Mouse (Mus musculus): ENCODE measurements around the gene Myo1e. TPM values are rescaled to one million over a fixed set of nuclear protein-coding genes. Genes with fewer than 3 reads are reported as not detected.

Myo1e gene
- polyA plus RNA-seq, 1 experiment from 2014 or later = 15.2 TPM

GRCm38 (mm10) chr9:70242112-70242862 is 35.1 kb downstream of the Myo1e start:
- 68% methylated on average over 4 of the region's 4 CpGs for WGBS
- Histone ChIP-seq H3K27ac (ENCODE audit: poor library complexity, severe bottlenecking) (0 out of 2 replicates have a peak overlapping the region, but pooled peaks have one; percentile 12), H3K4me1 (replicated peaks) (peaks cover 28% of the 10 kb centered on the region), H3K27me3 (replicated peaks) (no peaks in the 10 kb centered on the region), H3K36me3 (no peaks in the 10 kb centered on the region), H3K4me2 (no peak overlapping the region), H3K4me3 (no peak overlapping the region), H3K9me3 (replicated peaks) (peaks cover 3% of the 10 kb centered on the region; the same call in 1 of the 2 replicates), H3K9ac (no peak overlapping the region)
- no peak; the same call in 1 of the 2 replicates for ATAC-seq (ENCODE audit: insufficient number of reproducible peaks, low FRiP score)

- Histone ChIP-seq H3K4me3 (no peak overlapping the region), H3K9me3 (replicated peaks) (peaks cover 3% of the 10 kb centered on the region; the same call in 1 of the 2 replicates), H3K4me2 (no peak overlapping the region), H3K27ac (ENCODE audit: poor library complexity, severe bottlenecking) (no peak overlapping the region), H3K9ac (no peak overlapping the region), H3K4me1 (replicated peaks) (peaks cover 24% of the 10 kb centered on the region), H3K36me3 (no peaks in the 10 kb centered on the region), H3K27me3 (replicated peaks) (no peaks in the 10 kb centered on the region)
- WGBS = 78% methylated on average over 8 of the region's 8 CpGs
- ATAC-seq (ENCODE audit: insufficient number of reproducible peaks, low FRiP score) = no peak
Measured at GRCm38 (mm10) chr9:70243241-70243640, 36.1 kb downstream of the Myo1e start.

- Histone ChIP-seq H3K9me3 (replicated peaks) (peaks cover 3% of the 10 kb centered on the region; the same call in 1 of the 2 replicates), H3K9ac (no peak overlapping the region), H3K36me3 (no peaks in the 10 kb centered on the region), H3K27ac (ENCODE audit: poor library complexity, severe bottlenecking) (no peak overlapping the region), H3K4me3 (no peak overlapping the region), H3K4me1 (replicated peaks) (peaks cover 24% of the 10 kb centered on the region), H3K4me2 (no peak overlapping the region), H3K27me3 (replicated peaks) (no peaks in the 10 kb centered on the region)
- ATAC-seq (ENCODE audit: insufficient number of reproducible peaks, low FRiP score) = no peak
- 63% methylated on average over 2 of the region's 2 CpGs for WGBS
Measured at GRCm38 (mm10) chr9:70243708-70244107, 36.6 kb downstream of the Myo1e start.

GRCm38 (mm10) chr9:70244115-70244514 is 37.0 kb downstream of the Myo1e start:
- no peak overlapping the region for H3K4me3 ChIP-seq
- no peak overlapping the region for H3K4me2 ChIP-seq
- 74% methylated on average over 7 of the region's 7 CpGs for WGBS
- H3K27me3 ChIP-seq (replicated peaks) = no peaks in the 10 kb centered on the region
- H3K36me3 ChIP-seq = no peaks in the 10 kb centered on the region
- no peak overlapping the region for H3K9ac ChIP-seq
- H3K27ac ChIP-seq (ENCODE audit: poor library complexity, severe bottlenecking) = no peak overlapping the region
- ATAC-seq (ENCODE audit: insufficient number of reproducible peaks, low FRiP score) = no peak
- H3K9me3 ChIP-seq (replicated peaks) = peaks cover 3% of the 10 kb centered on the region; the same call in 1 of the 2 replicates
- peaks cover 24% of the 10 kb centered on the region for H3K4me1 ChIP-seq (replicated peaks)

- no peaks in the 10 kb centered on the region for H3K36me3 ChIP-seq
- H3K27me3 ChIP-seq (replicated peaks) = no peaks in the 10 kb centered on the region
- 87% methylated on average over 9 of the region's 9 CpGs for WGBS
- ATAC-seq (ENCODE audit: insufficient number of reproducible peaks, low FRiP score) = no peak
- peaks cover 24% of the 10 kb centered on the region for H3K4me1 ChIP-seq (replicated peaks)
- H3K9me3 ChIP-seq (replicated peaks) = peaks cover 3% of the 10 kb centered on the region; the same call in 1 of the 2 replicates
- no peak overlapping the region for H3K4me3 ChIP-seq
- H3K4me2 ChIP-seq = no peak overlapping the region
- no peak overlapping the region for H3K9ac ChIP-seq
- H3K27ac ChIP-seq (ENCODE audit: poor library complexity, severe bottlenecking) = no peak overlapping the region
Measured at GRCm38 (mm10) chr9:70245040-70245439, 37.9 kb downstream of the Myo1e start.

GRCm38 (mm10) chr9:70246427-70246826 is 39.3 kb downstream of the Myo1e start:
- Histone ChIP-seq H3K36me3 (no peaks in the 10 kb centered on the region), H3K27me3 (replicated peaks) (no peaks in the 10 kb centered on the region), H3K4me1 (replicated peaks) (peaks cover 20% of the 10 kb centered on the region), H3K4me2 (no peak overlapping the region), H3K9ac (no peak overlapping the region), H3K27ac (ENCODE audit: poor library complexity, severe bottlenecking) (no peak overlapping the region), H3K4me3 (no peak overlapping the region), H3K9me3 (replicated peaks) (peaks cover 3% of the 10 kb centered on the region; the same call in 1 of the 2 replicates)
- WGBS = 67% methylated on average over 10 of the region's 10 CpGs
- ATAC-seq (ENCODE audit: insufficient number of reproducible peaks, low FRiP score) = no peak

GRCm38 (mm10) chr9:70248046-70248445 is 40.9 kb downstream of the Myo1e start:
- no peaks in the 10 kb centered on the region for H3K36me3 ChIP-seq
- WGBS = 90% methylated on average over 6 of the region's 6 CpGs
- ATAC-seq (ENCODE audit: insufficient number of reproducible peaks, low FRiP score) = no peak
- no peak overlapping the region for H3K27ac ChIP-seq (ENCODE audit: poor library complexity, severe bottlenecking)
- no peaks in the 10 kb centered on the region for H3K27me3 ChIP-seq (replicated peaks)
- H3K9me3 ChIP-seq (replicated peaks) = peaks cover 3% of the 10 kb centered on the region; the same call in 1 of the 2 replicates
- no peak overlapping the region for H3K4me3 ChIP-seq
- no peak overlapping the region for H3K4me2 ChIP-seq
- H3K9ac ChIP-seq = no peak overlapping the region
- H3K4me1 ChIP-seq (replicated peaks) = peaks cover 9% of the 10 kb centered on the region; the same call in 1 of the 2 replicates

GRCm38 (mm10) chr9:70248826-70249225 is 41.7 kb downstream of the Myo1e start:
- Histone ChIP-seq H3K36me3 (no peaks in the 10 kb centered on the region), H3K9ac (no peak overlapping the region), H3K9me3 (replicated peaks) (peaks cover 3% of the 10 kb centered on the region; the same call in 1 of the 2 replicates), H3K27me3 (replicated peaks) (no peaks in the 10 kb centered on the region), H3K4me1 (replicated peaks) (peaks cover 13% of the 10 kb centered on the region; the same call in 1 of the 2 replicates), H3K27ac (ENCODE audit: poor library complexity, severe bottlenecking) (no peak overlapping the region), H3K4me2 (no peak overlapping the region), H3K4me3 (no peak overlapping the region)
- WGBS = 69% methylated on average over 4 of the region's 4 CpGs
- no peak for ATAC-seq (ENCODE audit: insufficient number of reproducible peaks, low FRiP score)

- H3K9ac ChIP-seq = no peak overlapping the region
- peaks cover 3% of the 10 kb centered on the region; the same call in 1 of the 2 replicates for H3K9me3 ChIP-seq (replicated peaks)
- no peak overlapping the region for H3K4me2 ChIP-seq
- no peaks in the 10 kb centered on the region for H3K36me3 ChIP-seq
- H3K27ac ChIP-seq (ENCODE audit: poor library complexity, severe bottlenecking) = no peak overlapping the region
- peaks cover 7% of the 10 kb centered on the region; the same call in 1 of the 2 replicates for H3K4me1 ChIP-seq (replicated peaks)
- ATAC-seq (ENCODE audit: insufficient number of reproducible peaks, low FRiP score) = no peak
- 72% methylated on average over 12 of the region's 12 CpGs for WGBS
- no peaks in the 10 kb centered on the region for H3K27me3 ChIP-seq (replicated peaks)
- no peak overlapping the region for H3K4me3 ChIP-seq
Measured at GRCm38 (mm10) chr9:70249881-70250681, 42.9 kb downstream of the Myo1e start.

- H3K9me3 ChIP-seq (replicated peaks) = no peaks in the 10 kb centered on the region
- 80% methylated on average over 10 of the region's 10 CpGs for WGBS
- H3K4me2 ChIP-seq = no peak overlapping the region
- no peak overlapping the region for H3K27ac ChIP-seq (ENCODE audit: poor library complexity, severe bottlenecking)
- no peaks in the 10 kb centered on the region for H3K27me3 ChIP-seq (replicated peaks)
- H3K36me3 ChIP-seq = no peaks in the 10 kb centered on the region
- peaks cover 7% of the 10 kb centered on the region; the same call in 1 of the 2 replicates for H3K4me1 ChIP-seq (replicated peaks)
- no peak overlapping the region for H3K9ac ChIP-seq
- no peak overlapping the region for H3K4me3 ChIP-seq
- no peak for ATAC-seq (ENCODE audit: insufficient number of reproducible peaks, low FRiP score)
Measured at GRCm38 (mm10) chr9:70251441-70251985, 44.4 kb downstream of the Myo1e start.

- Histone ChIP-seq H3K27ac (ENCODE audit: poor library complexity, severe bottlenecking) (no peak overlapping the region), H3K36me3 (no peaks in the 10 kb centered on the region), H3K9ac (no peak overlapping the region), H3K4me2 (no peak overlapping the region), H3K27me3 (replicated peaks) (no peaks in the 10 kb centered on the region), H3K9me3 (replicated peaks) (no peaks in the 10 kb centered on the region), H3K4me1 (replicated peaks) (peaks cover 17% of the 10 kb centered on the region), H3K4me3 (no peak overlapping the region)
- WGBS = 61% methylated on average over 1 of the region's 1 CpGs
- ATAC-seq (ENCODE audit: insufficient number of reproducible peaks, low FRiP score) = no peak
Measured at GRCm38 (mm10) chr9:70253016-70253415, 45.9 kb downstream of the Myo1e start.

All from heart, embryonic 12.5 days (tissue).